Mouse (Mus musculus): ENCODE results near the gene Slc35g3. TPM values are rescaled to one million over a fixed set of nuclear protein-coding genes. Genes with fewer than 3 reads are reported as not detected.

The Slc35g3 gene
- polyA plus RNA-seq, 2 experiments = not detected

- peak; percentile 57 for TF ChIP-seq CTCF (IDR thresholded peaks at IDR 0.05; ENCODE audit: low read depth)
- no peak for TF ChIP-seq EP300 (IDR thresholded peaks at IDR 0.05; ENCODE audit: low read depth)
- peak overlapping the region; percentile 58 for H3K27ac ChIP-seq
- no peak overlapping the region for H3K9ac ChIP-seq (replicated peaks)
- no peaks in the 10 kb centered on the region for H3K36me3 ChIP-seq (replicated peaks; ENCODE audit: control insufficient read depth, insufficient read depth, low read depth)
- no peaks in the 10 kb centered on the region for H3K9me3 ChIP-seq (ENCODE audit: control insufficient read depth, low read length)
- H3K4me1 ChIP-seq (replicated peaks; ENCODE audit: control insufficient read depth in 2 of 2, insufficient read depth in 2 of 2, low read length in 1 of 2) = peaks cover 23 to 26% of the 10 kb centered on the region in 2 experiments
- H3K27me3 ChIP-seq (ENCODE audit: control insufficient read depth, insufficient read depth, low read length) = no peaks in the 10 kb centered on the region
- no peak for ATAC-seq (ENCODE audit: insufficient read depth)
- WGBS (ENCODE audit: insufficient replicate concordance) = 66% methylated on average over 6 of the region's 6 CpGs
- no peak overlapping the region for H3K4me2 ChIP-seq (ENCODE audit: low read depth)
- H3K4me3 ChIP-seq (ENCODE audit: insufficient read depth in 1 of 2, low read depth in 2 of 2, low read length in 2 of 2) = no peak overlapping the region
- no peak for DNase-seq (ENCODE audit: low read depth in 3 of 3, low spot score in 3 of 3)
Observed at GRCm38 (mm10) chr11:69719423-69719822, 42.3 kb downstream of the Slc35g3 start.

GRCm38 (mm10) chr11:69718661-69719060 lies 43.1 kb downstream of the Slc35g3 start:
- Histone ChIP-seq H3K36me3 (replicated peaks; ENCODE audit: control insufficient read depth, insufficient read depth, low read depth) (no peaks in the 10 kb centered on the region), H3K27me3 (ENCODE audit: control insufficient read depth, insufficient read depth, low read length) (no peaks in the 10 kb centered on the region), H3K4me3 (ENCODE audit: insufficient read depth in 1 of 2, low read depth in 2 of 2, low read length in 2 of 2) (peak overlapping the region in 1 of 2 experiments; percentile 10; a peak in 1 of 4 replicates), H3K4me1 (replicated peaks; ENCODE audit: control insufficient read depth in 2 of 2, insufficient read depth in 2 of 2, low read length in 1 of 2) (peaks cover 23 to 26% of the 10 kb centered on the region in 2 experiments), H3K9me3 (ENCODE audit: control insufficient read depth, low read length) (no peaks in the 10 kb centered on the region), H3K27ac (peak overlapping the region; percentile 58), H3K9ac (replicated peaks) (peak overlapping the region; percentile 31), H3K4me2 (ENCODE audit: low read depth) (peak overlapping the region; percentile 52)
- ATAC-seq (ENCODE audit: insufficient read depth) (peak; percentile 90), DNase-seq (ENCODE audit: low read depth in 3 of 3, low spot score in 3 of 3) (peak; percentile 67 to 72 (median 68))
- TF ChIP-seq EP300 (IDR thresholded peaks at IDR 0.05; ENCODE audit: low read depth) (peak; percentile 62), CTCF (IDR thresholded peaks at IDR 0.05; ENCODE audit: low read depth) (no peak)
- WGBS (ENCODE audit: insufficient replicate concordance) = 24% methylated on average over 15 of the region's 15 CpGs

- no peak overlapping the region for H3K9ac ChIP-seq (replicated peaks)
- TF ChIP-seq CTCF (IDR thresholded peaks at IDR 0.05; ENCODE audit: low read depth) = peak; percentile 42
- TF ChIP-seq EP300 (IDR thresholded peaks at IDR 0.05; ENCODE audit: low read depth) = no peak
- DNase-seq (ENCODE audit: low read depth in 3 of 3, low spot score in 3 of 3) = no peak
- H3K27me3 ChIP-seq (ENCODE audit: control insufficient read depth, insufficient read depth, low read length) = no peaks in the 10 kb centered on the region
- H3K4me1 ChIP-seq (replicated peaks; ENCODE audit: control insufficient read depth in 2 of 2, insufficient read depth in 2 of 2, low read length in 1 of 2) = peaks cover 23% of the 10 kb centered on the region in 2 experiments
- H3K4me2 ChIP-seq (ENCODE audit: low read depth) = no peak overlapping the region
- H3K27ac ChIP-seq = no peak overlapping the region
- H3K36me3 ChIP-seq (replicated peaks; ENCODE audit: control insufficient read depth, insufficient read depth, low read depth) = no peaks in the 10 kb centered on the region
- no peak overlapping the region for H3K4me3 ChIP-seq (ENCODE audit: insufficient read depth in 1 of 2, low read depth in 2 of 2, low read length in 2 of 2)
- no peaks in the 10 kb centered on the region for H3K9me3 ChIP-seq (ENCODE audit: control insufficient read depth, low read length)
- no peak for ATAC-seq (ENCODE audit: insufficient read depth)
- 56% methylated on average over 4 of the region's 4 CpGs for WGBS (ENCODE audit: insufficient replicate concordance)
Observed at GRCm38 (mm10) chr11:69716953-69717352, 44.8 kb downstream of the Slc35g3 start.

- DNase-seq (ENCODE audit: low read depth in 3 of 3, low spot score in 3 of 3) (peak in 2 of 3 experiments; percentile 33 to 37), ATAC-seq (ENCODE audit: insufficient read depth) (no peak)
- no peaks in the 10 kb centered on the region for H3K36me3 ChIP-seq (replicated peaks; ENCODE audit: control insufficient read depth, insufficient read depth, low read depth)
- H3K4me1 ChIP-seq (replicated peaks; ENCODE audit: control insufficient read depth in 2 of 2, insufficient read depth in 2 of 2, low read length in 1 of 2) = peaks cover 23% of the 10 kb centered on the region in 2 experiments
- TF ChIP-seq CTCF (IDR thresholded peaks at IDR 0.05; ENCODE audit: low read depth) = no peak
- no peak for TF ChIP-seq EP300 (IDR thresholded peaks at IDR 0.05; ENCODE audit: low read depth)
- H3K27me3 ChIP-seq (ENCODE audit: control insufficient read depth, insufficient read depth, low read length) = no peaks in the 10 kb centered on the region
- H3K4me2 ChIP-seq (ENCODE audit: low read depth) = peak overlapping the region; percentile 6; the same call in 1 of the 2 replicates
- H3K27ac ChIP-seq = no peak overlapping the region
- no peak overlapping the region for H3K9ac ChIP-seq (replicated peaks)
- no peak overlapping the region for H3K4me3 ChIP-seq (ENCODE audit: insufficient read depth in 1 of 2, low read depth in 2 of 2, low read length in 2 of 2)
- WGBS (ENCODE audit: insufficient replicate concordance) = 24% methylated on average over 5 of the region's 5 CpGs
- H3K9me3 ChIP-seq (ENCODE audit: control insufficient read depth, low read length) = no peaks in the 10 kb centered on the region
Observed at GRCm38 (mm10) chr11:69715929-69716328, 45.8 kb downstream of the Slc35g3 start.

- no peaks in the 10 kb centered on the region for H3K27me3 ChIP-seq (ENCODE audit: control insufficient read depth, insufficient read depth, low read length)
- no peaks in the 10 kb centered on the region for H3K9me3 ChIP-seq (ENCODE audit: control insufficient read depth, low read length)
- no peak for DNase-seq (ENCODE audit: low read depth in 3 of 3, low spot score in 3 of 3)
- no peak overlapping the region for H3K4me3 ChIP-seq (ENCODE audit: insufficient read depth in 1 of 2, low read depth in 2 of 2, low read length in 2 of 2)
- ATAC-seq (ENCODE audit: insufficient read depth) = no peak
- H3K27ac ChIP-seq = no peak overlapping the region
- H3K4me2 ChIP-seq (ENCODE audit: low read depth) = no peak overlapping the region
- H3K9ac ChIP-seq (replicated peaks) = no peak overlapping the region
- H3K36me3 ChIP-seq (replicated peaks; ENCODE audit: control insufficient read depth, insufficient read depth, low read depth) = no peaks in the 10 kb centered on the region
- 48% methylated on average over 9 of the region's 9 CpGs for WGBS (ENCODE audit: insufficient replicate concordance)
- H3K4me1 ChIP-seq (replicated peaks; ENCODE audit: control insufficient read depth in 2 of 2, insufficient read depth in 2 of 2, low read length in 1 of 2) = peaks cover 24 to 27% of the 10 kb centered on the region in 2 experiments
- no peak for TF ChIP-seq EP300 (IDR thresholded peaks at IDR 0.05; ENCODE audit: low read depth)
- TF ChIP-seq CTCF (IDR thresholded peaks at IDR 0.05; ENCODE audit: low read depth) = peak; percentile 86
Observed at GRCm38 (mm10) chr11:69715482-69715881, 46.3 kb downstream of the Slc35g3 start.
